Mouse (Mus musculus) hindbrain, postnatal 0 days (tissue): ENCODE data around the gene Cstb. TPM values are rescaled to one million over a fixed set of nuclear protein-coding genes. Genes with fewer than 3 reads are reported as not detected.
A peak's percentile ranks its signal among the peaks of the same experiment; 100 is the strongest.

Experiments
- ATAC-seq: fragments of 200-750 bp; cut with Nextera tagmentation; 2 replicates; pipeline ENCODE4 v1.8.0; 2017; ENCODE audit warnings: mild to moderate bottlenecking, moderate TSS enrichment, moderate library complexity
- DNase-seq: peaks from one replicate; pipeline ENCODE4 v3.0.0-alpha.2; 2015; ENCODE audit warnings: low spot score
- H3K27ac ChIP-seq: fragments of 300-500 bp; sonication (generic); 2 replicates; pipeline ENCODE4 v1.5.1; 2014; ENCODE audit warnings: mild to moderate bottlenecking
- H3K27me3 ChIP-seq: fragments of 300-500 bp; sonication (generic); 2 replicates; pipeline ENCODE4 v1.6.1; 2014; ENCODE audit warnings: low read length, mixed read lengths; ENCODE audit not compliant: insufficient read depth
- H3K36me3 ChIP-seq: fragments of 300-500 bp; sonication (generic); 2 replicates; pipeline ENCODE4 v1.6.1; 2014; ENCODE audit warnings: low read length, mixed read lengths; ENCODE audit not compliant: insufficient read depth
- H3K4me1 ChIP-seq: fragments of 300-500 bp; sonication (generic); 2 replicates; pipeline ENCODE4 v1.6.1; 2014; ENCODE audit warnings: antibody characterized with exemption, low read length, mixed read lengths; ENCODE audit not compliant: insufficient read depth
- H3K4me2 ChIP-seq: fragments of 300-500 bp; sonication (generic); 2 replicates; pipeline ENCODE4 v1.6.1; 2014; ENCODE audit warnings: low read depth, mild to moderate bottlenecking, low read length, moderate library complexity, mixed read lengths
- H3K4me3 ChIP-seq: fragments of 300-500 bp; sonication (generic); 2 replicates; pipeline ENCODE4 v1.5.1; 2014; ENCODE audit warnings: low read length
- H3K9ac ChIP-seq: fragments of 300-500 bp; sonication (generic); replicated peaks from 2 replicates; pipeline ENCODE4 v1.6.1; 2014; ENCODE audit warnings: mild to moderate bottlenecking, low read length, moderate library complexity, mixed read lengths
- H3K9me3 ChIP-seq: fragments of 300-500 bp; sonication (generic); 2 replicates; pipeline ENCODE4 v1.6.1; 2016; ENCODE audit warnings: low read length, mixed read lengths
- CTCF ChIP-seq: IDR thresholded peaks from 2 replicates; pipeline ENCODE4 v1.5.1; 2016; ENCODE audit warnings: antibody characterized with exemption, control low read depth, low read depth
- WGBS: fragments of 180-500 bp; shearing (Covaris S2); extraction: QIAGEN DNeasy Blood & Tissue Kit; methylation state at CpG from one replicate; pipeline ENCODE4 v1.1.7; 2014; 5-methylcytosine and 5-hydroxymethylcytosine counted together
- polyA plus RNA-seq: library from polyadenylated mRNA; unstranded; fragments of >200 nt; fragmentation: Nextera tagmentation; extraction: Ambion mirVana; gene quantifications from 2 replicates; pipeline ENCODE4 v1.2.1, GENCODE M21; 2015
- total RNA-seq: library from RNA; depleted of rRNA; stranded (reverse); fragments of >200 nt; gene quantifications from 2 replicates; pipeline ENCODE4 v1.2.3, GENCODE M21; 2014

Cstb gene
- total and polyA plus RNA-seq, 2 experiments from 2014 or later, result 84.4 to 148 TPM

- peaks cover 8% of the 10 kb centered on the region; the same call in 1 of the 2 replicates for H3K36me3 ChIP-seq
- H3K4me2 ChIP-seq, result no peak overlapping the region
- H3K4me1 ChIP-seq, result no peaks in the 10 kb centered on the region
- H3K4me3 ChIP-seq, result no peak overlapping the region
- no peaks in the 10 kb centered on the region for H3K27me3 ChIP-seq
- no peak for DNase-seq
- no peaks in the 10 kb centered on the region for H3K9me3 ChIP-seq
- H3K9ac ChIP-seq, result no peak overlapping the region
- no peak overlapping the region for H3K27ac ChIP-seq
- WGBS, result 91% methylated on average over 11 of the region's 11 CpGs
- TF ChIP-seq CTCF, result no peak
- no peak for ATAC-seq
Observed at GRCm38 (mm10) chr10:78428070-78428469, 2.6 kb downstream of the Cstb start.

- no peaks in the 10 kb centered on the region for H3K4me1 ChIP-seq
- no peak for TF ChIP-seq CTCF
- no peaks in the 10 kb centered on the region for H3K27me3 ChIP-seq
- peaks cover 8% of the 10 kb centered on the region; the same call in 1 of the 2 replicates for H3K36me3 ChIP-seq
- no peak overlapping the region for H3K9ac ChIP-seq
- DNase-seq (no peak), ATAC-seq (no peak)
- no peaks in the 10 kb centered on the region for H3K9me3 ChIP-seq
- WGBS, result 88% methylated on average over 5 of the region's 5 CpGs
- no peak overlapping the region for H3K4me3 ChIP-seq
- no peak overlapping the region for H3K4me2 ChIP-seq
- H3K27ac ChIP-seq, result no peak overlapping the region
Observed at GRCm38 (mm10) chr10:78429180-78429579, 3.7 kb downstream of the Cstb start.

- H3K27me3 ChIP-seq, result no peaks in the 10 kb centered on the region
- no peak overlapping the region for H3K27ac ChIP-seq
- ATAC-seq (no peak), DNase-seq (no peak)
- no peak overlapping the region for H3K4me3 ChIP-seq
- H3K4me1 ChIP-seq, result no peaks in the 10 kb centered on the region
- H3K9me3 ChIP-seq, result no peaks in the 10 kb centered on the region
- no peak for TF ChIP-seq CTCF
- no peak overlapping the region for H3K9ac ChIP-seq
- no peak overlapping the region for H3K4me2 ChIP-seq
- peaks cover 8% of the 10 kb centered on the region; the same call in 1 of the 2 replicates for H3K36me3 ChIP-seq
- WGBS, result 91% methylated on average over 2 of the region's 2 CpGs
Observed at GRCm38 (mm10) chr10:78429776-78430175, 4.3 kb downstream of the Cstb start.

- H3K27me3 ChIP-seq, result no peaks in the 10 kb centered on the region
- TF ChIP-seq CTCF, result no peak
- ATAC-seq (no peak), DNase-seq (no peak)
- 66% methylated on average over 3 of the region's 3 CpGs for WGBS
- no peaks in the 10 kb centered on the region for H3K4me1 ChIP-seq
- H3K4me3 ChIP-seq, result no peak overlapping the region
- no peak overlapping the region for H3K9ac ChIP-seq
- H3K27ac ChIP-seq, result no peak overlapping the region
- H3K9me3 ChIP-seq, result no peaks in the 10 kb centered on the region
- H3K4me2 ChIP-seq, result no peak overlapping the region
- H3K36me3 ChIP-seq, result peaks cover 5% of the 10 kb centered on the region; the same call in 1 of the 2 replicates
Observed at GRCm38 (mm10) chr10:78432853-78433252, 7.4 kb downstream of the Cstb start.

GRCm38 (mm10) chr10:78438094-78438493, 12.6 kb downstream of the Cstb start:
- ATAC-seq, result peak; percentile 38; the same call in 1 of the 2 replicates
- no peak overlapping the region for H3K9ac ChIP-seq
- H3K4me1 ChIP-seq, result no peaks in the 10 kb centered on the region
- peaks cover 20% of the 10 kb centered on the region; the same call in 1 of the 2 replicates for H3K36me3 ChIP-seq
- peak; percentile 74 for DNase-seq
- TF ChIP-seq CTCF, result peak; percentile 99
- no peak overlapping the region for H3K4me3 ChIP-seq
- H3K9me3 ChIP-seq, result no peaks in the 10 kb centered on the region
- no peak overlapping the region for H3K27ac ChIP-seq
- H3K27me3 ChIP-seq, result no peaks in the 10 kb centered on the region
- WGBS, result 15% methylated on average over 5 of the region's 5 CpGs
- H3K4me2 ChIP-seq, result no peak overlapping the region

GRCm38 (mm10) chr10:78439550-78439949, 14.1 kb downstream of the Cstb start:
- TF ChIP-seq CTCF, result peak; percentile 73
- DNase-seq (peak; percentile 26), ATAC-seq (no peak)
- Histone ChIP-seq H3K4me3 (no peak overlapping the region), H3K4me1 (no peaks in the 10 kb centered on the region), H3K27me3 (no peaks in the 10 kb centered on the region), H3K9me3 (no peaks in the 10 kb centered on the region), H3K27ac (no peak overlapping the region), H3K4me2 (no peak overlapping the region), H3K36me3 (peaks cover 25% of the 10 kb centered on the region; the same call in 1 of the 2 replicates), H3K9ac (no peak overlapping the region)
- WGBS, result 57% methylated on average over 5 of the region's 5 CpGs

GRCm38 (mm10) chr10:78439990-78440389, 14.5 kb downstream of the Cstb start:
- Histone ChIP-seq H3K4me3 (no peak overlapping the region), H3K9me3 (no peaks in the 10 kb centered on the region), H3K27ac (no peak overlapping the region), H3K27me3 (no peaks in the 10 kb centered on the region), H3K36me3 (peaks cover 29% of the 10 kb centered on the region; the same call in 1 of the 2 replicates), H3K9ac (no peak overlapping the region), H3K4me1 (no peaks in the 10 kb centered on the region), H3K4me2 (no peak overlapping the region)
- no peak for TF ChIP-seq CTCF
- DNase-seq (no peak), ATAC-seq (no peak)
- 88% methylated on average over 7 of the region's 7 CpGs for WGBS
